Mouse (Mus musculus): ENCODE results near the gene Medag.
A peak's percentile ranks its signal among the peaks of the same experiment; 100 is the strongest.

The Medag gene

GRCm38 (mm10) chr5:149411509-149412193, at the start of gene Medag:
TSS of gene Medag (plus strand) at chr5:149411749.
- peak; percentile 58 to 68 for DNase-seq

GRCm38 (mm10) chr5:149362626-149363025, 48.9 kb upstream of the Medag start:
- no peak for DNase-seq

- no peak for DNase-seq
Measured at GRCm38 (mm10) chr5:149363903-149364755, 47.4 kb upstream of the Medag start.

GRCm38 (mm10) chr5:149367011-149367410, 44.5 kb upstream of the Medag start:
- no peak for DNase-seq

- no peak for DNase-seq
Measured at GRCm38 (mm10) chr5:149367544-149368466, 43.7 kb upstream of the Medag start.

- DNase-seq, result no peak
Measured at GRCm38 (mm10) chr5:149368575-149369312, 42.8 kb upstream of the Medag start.

- DNase-seq, result peak in 1 of 2 experiments; percentile 12
Measured at GRCm38 (mm10) chr5:149369373-149370035, 42.0 kb upstream of the Medag start.

GRCm38 (mm10) chr5:149372018-149372417, 39.5 kb upstream of the Medag start:
- no peak for DNase-seq

- peak; percentile 56 to 65 for DNase-seq
Measured at GRCm38 (mm10) chr5:149373224-149373623, 38.3 kb upstream of the Medag start.

GRCm38 (mm10) chr5:149374026-149374425, 37.5 kb upstream of the Medag start:
- no peak for DNase-seq

- no peak for DNase-seq
Measured at GRCm38 (mm10) chr5:149375074-149375888, 36.3 kb upstream of the Medag start.

GRCm38 (mm10) chr5:149375889-149376212, 35.7 kb upstream of the Medag start:
- peak; percentile 93 to 94 for DNase-seq

GRCm38 (mm10) chr5:149376367-149376766, 35.2 kb upstream of the Medag start:
- DNase-seq, result no peak

- DNase-seq, result peak in 1 of 2 experiments; percentile 37
Measured at GRCm38 (mm10) chr5:149377253-149377652, 34.3 kb upstream of the Medag start.

- no peak for DNase-seq
Measured at GRCm38 (mm10) chr5:149378566-149378965, 33.0 kb upstream of the Medag start.

GRCm38 (mm10) chr5:149379131-149379784, 32.3 kb upstream of the Medag start:
- peak in 1 of 2 experiments; percentile 42 for DNase-seq

GRCm38 (mm10) chr5:149379861-149380260, 31.7 kb upstream of the Medag start:
- no peak for DNase-seq

GRCm38 (mm10) chr5:149380388-149380916, 31.1 kb upstream of the Medag start:
- peak in 1 of 2 experiments; percentile 34 for DNase-seq

- no peak for DNase-seq
Measured at GRCm38 (mm10) chr5:149381948-149382347, 29.6 kb upstream of the Medag start.

GRCm38 (mm10) chr5:149382601-149383000, 28.9 kb upstream of the Medag start:
- no peak for DNase-seq
